Mouse (Mus musculus) spleen, adult 2 months (tissue): ENCODE data around the gene Serpinh1.

Source experiments
- CTCF ChIP-seq: fragments of 200-500 bp; IDR thresholded peaks from 2 replicates; pipeline ENCODE4 v1.5.1; 2011; ENCODE audit warnings: mild to moderate bottlenecking, inconsistent platforms; ENCODE audit not compliant: insufficient read depth, insufficient read length, insufficient replicate concordance; ENCODE audit errors: extremely low read depth
- POLR2A ChIP-seq: fragments of 200-500 bp; IDR thresholded peaks from 2 replicates; pipeline ENCODE4 v1.6.1; 2011; ENCODE audit warnings: low read depth, low read length, inconsistent platforms

DNA sequence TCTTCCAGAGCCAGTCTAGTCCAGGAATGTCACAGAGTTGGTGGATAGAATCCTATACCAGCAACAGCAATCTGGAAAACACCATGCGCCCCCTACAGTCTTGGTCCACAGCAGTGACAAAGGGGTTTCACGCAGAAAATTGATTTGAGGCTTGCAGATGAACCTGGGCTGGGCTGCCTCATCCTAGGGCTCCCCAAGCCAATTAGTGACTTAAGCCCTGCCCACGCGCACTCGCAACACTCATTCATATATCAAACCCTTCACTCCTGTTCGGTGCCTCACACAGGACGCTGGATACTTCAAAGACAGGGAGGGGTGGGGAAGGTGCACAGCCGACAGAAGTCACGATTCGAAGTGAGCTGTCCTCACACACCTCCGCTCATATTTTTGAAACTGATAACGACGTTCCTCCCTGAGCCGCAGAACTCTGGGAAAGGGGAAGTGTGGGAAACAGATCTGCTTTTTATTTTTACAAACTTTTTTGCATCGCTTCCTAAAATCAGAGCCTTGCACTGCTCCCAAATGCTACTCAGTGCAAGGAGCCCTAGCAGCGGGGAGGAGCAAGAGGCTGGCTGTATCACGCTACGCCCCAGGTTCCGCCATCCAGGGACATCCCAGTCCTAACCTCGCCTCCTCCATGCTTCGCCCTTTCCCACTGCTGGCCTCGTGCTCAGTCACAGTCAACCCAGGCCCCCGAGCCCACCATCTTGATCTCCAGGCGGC is 27.6 kb upstream of the Serpinh1 start:
- TF ChIP-seq POLR2A (no peak), CTCF (no peak)
